Mouse (Mus musculus): ENCODE data around the gene Cck. TPM values are rescaled to one million over a fixed set of nuclear protein-coding genes. Genes with fewer than 3 reads are reported as not detected.

The Cck gene
- 100 to 1,000 TPM; 377 to 421 TPM for total RNA-seq (2021)

GRCm38 (mm10) chr9:121495529-121495928 is at the start of gene Cck:
TSS of gene Cck (minus strand) at chr9:121495694.
- intact Hi-C loops (cut with DNase I): loop anchor here (5.0 kb wide), 1 partner anchor 107 kb away; no protein-coding TSS in a partner anchor
- peak; percentile 55 to 69 for DNase-seq (ENCODE audit: extremely low spot score in 1 of 2, low spot score in 2 of 2)

- intact Hi-C loops (cut with DNase I): no loop called here
- no peak for DNase-seq (ENCODE audit: extremely low spot score in 1 of 2, low spot score in 2 of 2)
Measured at GRCm38 (mm10) chr9:121541530-121541929, 46.0 kb upstream of the Cck start.

GRCm38 (mm10) chr9:121532626-121533025 is 37.1 kb upstream of the Cck start:
- intact Hi-C loops (cut with DNase I): no loop called here
- DNase-seq (ENCODE audit: extremely low spot score in 1 of 2, low spot score in 2 of 2): no peak

GRCm38 (mm10) chr9:121528605-121529357 is 33.3 kb upstream of the Cck start:
- no peak for DNase-seq (ENCODE audit: extremely low spot score in 1 of 2, low spot score in 2 of 2)
- intact Hi-C loops (cut with DNase I): no loop called here

- intact Hi-C loops (cut with DNase I): no loop called here
- no peak for DNase-seq (ENCODE audit: extremely low spot score in 1 of 2, low spot score in 2 of 2)
Measured at GRCm38 (mm10) chr9:121526171-121526570, 30.7 kb upstream of the Cck start.

- intact Hi-C loops (cut with DNase I): no loop called here
- no peak for DNase-seq (ENCODE audit: extremely low spot score in 1 of 2, low spot score in 2 of 2)
Measured at GRCm38 (mm10) chr9:121520047-121520446, 24.6 kb upstream of the Cck start.

GRCm38 (mm10) chr9:121514462-121514861 is 19.0 kb upstream of the Cck start:
- no peak for DNase-seq (ENCODE audit: extremely low spot score in 1 of 2, low spot score in 2 of 2)
- intact Hi-C loops (cut with DNase I): no loop called here

GRCm38 (mm10) chr9:121511911-121512310 is 16.4 kb upstream of the Cck start:
- no peak for DNase-seq (ENCODE audit: extremely low spot score in 1 of 2, low spot score in 2 of 2)
- intact Hi-C loops (cut with DNase I): no loop called here

- DNase-seq (ENCODE audit: extremely low spot score in 1 of 2, low spot score in 2 of 2): peak; percentile 45 to 75
- intact Hi-C loops (cut with DNase I): loop anchor here (5.0 kb wide), 1 partner anchor 51 kb away; no protein-coding TSS in a partner anchor
Measured at GRCm38 (mm10) chr9:121506478-121507180, 11.1 kb upstream of the Cck start.

- intact Hi-C loops (cut with DNase I): loop anchor here (5.0 kb wide), 1 partner anchor 52 kb away; no protein-coding TSS in a partner anchor
Measured at GRCm38 (mm10) chr9:121505346-121505745, 9.9 kb upstream of the Cck start.

GRCm38 (mm10) chr9:121496102-121496501 is 608 bp upstream of the Cck start:
- no peak for DNase-seq (ENCODE audit: extremely low spot score in 1 of 2, low spot score in 2 of 2)
- intact Hi-C loops (cut with DNase I): loop anchor here (5.0 kb wide), 1 partner anchor 106 kb away; no protein-coding TSS in a partner anchor

More at GRCm38 (mm10) chr9:121505346-121505745, 9.9 kb upstream of the Cck start:
- peak; percentile 45 to 72 for DNase-seq (ENCODE audit: extremely low spot score in 1 of 2, low spot score in 2 of 2)

- intact Hi-C loops (cut with DNase I): no loop called here
- DNase-seq (ENCODE audit: extremely low spot score in 1 of 2, low spot score in 2 of 2): peak in 1 of 2 experiments; percentile 41
Measured at GRCm38 (mm10) chr9:121494006-121494767, 1.3 kb downstream of the Cck start.

GRCm38 (mm10) chr9:121491592-121492240 is 3.8 kb downstream of the Cck start:
- DNase-seq (ENCODE audit: extremely low spot score in 1 of 2, low spot score in 2 of 2): no peak
- intact Hi-C loops (cut with DNase I): no loop called here

GRCm38 (mm10) chr9:121487216-121487615 is 8.3 kb downstream of the Cck start:
- no peak for DNase-seq (ENCODE audit: extremely low spot score in 1 of 2, low spot score in 2 of 2)
- intact Hi-C loops (cut with DNase I): no loop called here

GRCm38 (mm10) chr9:121479453-121479852 is 16.0 kb downstream of the Cck start:
- DNase-seq (ENCODE audit: extremely low spot score in 1 of 2, low spot score in 2 of 2): peak; percentile 70 to 71
- intact Hi-C loops (cut with DNase I): loop anchor here (1.0 to 5.0 kb wide), 3 partner anchors 126 to 258 kb away; no protein-coding TSS in a partner anchor

- DNase-seq (ENCODE audit: extremely low spot score in 1 of 2, low spot score in 2 of 2): peak; percentile 76 to 80
- intact Hi-C loops (cut with DNase I): loop anchor here (5.0 kb wide), 2 partner anchors 190 to 260 kb away; no protein-coding TSS in a partner anchor
Measured at GRCm38 (mm10) chr9:121477305-121477911, 18.1 kb downstream of the Cck start.

- intact Hi-C loops (cut with DNase I): loop anchor here (5.0 kb wide), 2 partner anchors 192 to 262 kb away; no protein-coding TSS in a partner anchor
- no peak for DNase-seq (ENCODE audit: extremely low spot score in 1 of 2, low spot score in 2 of 2)
Measured at GRCm38 (mm10) chr9:121475488-121476452, 19.7 kb downstream of the Cck start.

All from left cerebral cortex, postnatal 10 days (tissue).